Mouse (Mus musculus): ENCODE results near the gene Tprn.

Gene Tprn

GRCm38 (mm10) chr2:25266720-25267119 lies 4.3 kb downstream of the Tprn start:
- peak; percentile 71 for DNase-seq

DNA sequence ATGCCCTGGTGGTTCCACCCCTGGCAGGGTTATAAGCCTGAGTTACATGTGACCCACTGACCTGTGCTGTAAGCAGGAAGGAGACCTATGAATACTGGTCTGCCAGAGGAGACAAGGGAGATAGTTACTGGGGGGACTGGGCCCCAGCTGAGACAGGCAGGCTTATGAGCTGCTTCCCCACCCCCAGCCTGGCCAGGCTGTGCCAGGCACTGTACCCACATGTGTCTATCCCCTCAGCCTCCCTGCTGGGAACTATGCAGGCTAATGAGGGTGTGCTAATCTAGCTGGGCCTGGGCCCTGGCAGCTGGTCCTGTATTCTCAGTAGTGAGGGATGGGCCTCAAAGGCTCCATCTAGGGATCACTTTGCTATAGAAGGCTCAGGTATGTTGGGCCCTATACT lies 4.8 kb downstream of the Tprn start:
- DNase-seq = no peak

DNA sequence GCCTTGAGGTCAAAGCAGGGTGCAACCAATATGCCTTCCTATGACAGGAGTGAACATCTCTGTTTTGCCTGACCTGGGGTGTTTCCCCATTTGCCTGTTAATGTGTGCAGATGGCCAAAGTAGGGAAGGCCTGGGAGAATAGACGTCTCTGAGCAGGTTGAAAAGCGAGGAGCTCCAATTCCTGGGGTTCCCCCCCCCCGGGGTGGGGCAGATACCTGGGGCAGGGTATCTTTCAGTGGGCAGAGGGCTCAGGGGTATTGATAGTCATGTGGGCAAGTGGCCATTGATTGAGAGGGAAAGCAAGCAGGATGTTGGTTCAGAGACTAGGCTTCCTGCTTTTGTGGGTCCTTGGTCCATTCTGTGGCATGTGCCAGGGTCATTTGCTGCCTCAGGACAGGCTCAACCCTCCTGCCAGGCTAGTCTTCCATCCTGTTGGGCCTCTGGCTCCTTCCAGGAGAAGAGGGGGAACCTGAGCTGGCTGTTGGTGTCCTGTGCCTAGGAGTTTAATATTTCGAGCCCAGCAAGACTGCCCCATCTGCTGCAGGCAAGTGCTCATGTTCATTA lies 5.4 kb downstream of the Tprn start:
- DNase-seq = no peak

DNA sequence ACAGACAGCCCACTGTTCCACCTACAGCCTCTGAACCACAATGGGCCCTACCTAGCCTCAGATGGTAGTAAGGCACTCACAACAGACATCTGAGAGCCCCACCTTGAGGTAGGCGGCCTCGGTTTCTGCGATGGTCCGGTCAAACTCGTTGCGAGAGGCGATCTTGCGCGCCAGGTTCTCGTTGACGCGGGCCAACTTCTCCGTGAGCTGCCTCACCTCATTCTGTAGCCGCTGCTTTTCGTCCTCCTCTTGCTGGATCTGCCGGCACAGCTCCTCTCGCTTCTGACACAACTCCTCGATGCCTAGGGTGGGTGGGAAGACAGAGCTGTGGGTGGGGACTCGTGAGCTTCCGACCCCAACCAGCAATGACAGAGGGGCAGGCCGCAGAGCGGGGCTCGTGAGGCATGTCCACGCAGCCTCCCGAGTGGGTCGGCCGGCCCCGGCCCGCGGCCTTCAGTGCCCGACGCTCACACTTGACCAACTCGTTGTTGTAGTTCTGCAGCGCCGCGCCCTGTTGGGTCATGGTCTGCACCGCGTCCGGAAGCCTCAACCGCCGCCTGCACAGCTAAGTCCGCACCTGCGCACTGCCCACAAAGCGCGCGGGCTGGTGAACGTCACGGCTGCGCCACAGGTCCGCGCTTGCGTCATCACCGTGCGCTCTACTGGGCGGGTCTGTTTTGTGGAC lies 9.6 kb downstream of the Tprn start, which contains the start of the genes Ssna1 and Anapc2:
TSS of gene Ssna1 (minus strand) at position 612 of the 685 bp plus-strand sequence.
TSS of gene Anapc2 (plus strand) at position 652 of the 685 bp plus-strand sequence.
- DNase-seq = peak; percentile 96

- DNase-seq = no peak
Measured at GRCm38 (mm10) chr2:25272515-25272914, 10.1 kb downstream of the Tprn start.

- DNase-seq = no peak
Measured at GRCm38 (mm10) chr2:25273010-25273409, 10.6 kb downstream of the Tprn start.

DNA sequence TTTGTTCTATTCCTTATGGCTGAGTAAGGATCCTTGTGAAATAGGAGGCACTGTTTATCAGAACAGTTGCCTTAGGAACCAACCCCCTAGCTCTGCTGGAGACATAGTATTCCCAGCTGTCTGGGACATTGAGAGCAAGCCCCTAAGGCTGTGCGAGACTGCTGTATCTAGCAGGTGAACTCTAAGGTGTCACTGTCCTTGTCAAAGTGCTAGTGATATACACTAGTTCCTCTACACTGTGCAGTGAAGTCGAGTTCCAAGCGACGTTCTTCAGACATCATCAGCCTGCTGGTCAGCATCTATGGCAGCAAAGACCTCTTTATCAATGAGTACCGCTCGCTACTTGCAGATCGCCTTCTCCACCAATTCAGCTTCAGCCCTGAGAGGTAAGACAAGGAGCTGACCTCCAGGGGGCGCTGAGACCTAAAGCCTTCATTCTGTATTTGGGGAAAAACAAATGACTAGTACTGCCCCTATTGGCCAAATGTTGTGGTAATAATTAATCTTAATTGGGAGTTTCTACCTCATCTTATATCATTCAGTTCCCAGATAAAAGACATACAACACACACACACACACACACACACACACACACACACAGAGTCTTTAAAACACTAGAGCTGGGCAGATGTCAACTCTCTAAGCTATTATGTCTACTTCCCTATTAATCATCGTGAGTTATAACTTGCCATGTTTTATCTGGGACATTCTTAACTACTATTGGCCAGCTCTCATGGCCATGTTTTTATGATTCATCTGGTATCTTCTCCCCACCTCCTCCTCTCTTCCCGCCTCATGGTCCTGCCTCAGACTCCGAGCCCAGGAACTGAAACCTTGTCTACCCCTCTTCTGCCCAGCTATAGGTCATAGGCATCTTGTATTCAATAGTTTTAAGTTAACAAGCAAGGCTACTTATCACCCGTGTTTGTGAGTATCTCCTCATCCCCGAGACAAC lies 16.8 kb downstream of the Tprn start:
- DNase-seq = peak; percentile 72

GRCm38 (mm10) chr2:25285551-25285950 lies 23.1 kb downstream of the Tprn start:
- DNase-seq = no peak

- DNase-seq = no peak
Measured at GRCm38 (mm10) chr2:25286314-25286713, 23.9 kb downstream of the Tprn start.

- DNase-seq = peak; percentile 67
Measured at GRCm38 (mm10) chr2:25286837-25287636, 24.6 kb downstream of the Tprn start.

- DNase-seq = no peak
Measured at GRCm38 (mm10) chr2:25287927-25288649, 25.7 kb downstream of the Tprn start, which contains the start of gene Tmem210. Gene Tmem210 (plus strand): TSS chr2:25288145.

DNA sequence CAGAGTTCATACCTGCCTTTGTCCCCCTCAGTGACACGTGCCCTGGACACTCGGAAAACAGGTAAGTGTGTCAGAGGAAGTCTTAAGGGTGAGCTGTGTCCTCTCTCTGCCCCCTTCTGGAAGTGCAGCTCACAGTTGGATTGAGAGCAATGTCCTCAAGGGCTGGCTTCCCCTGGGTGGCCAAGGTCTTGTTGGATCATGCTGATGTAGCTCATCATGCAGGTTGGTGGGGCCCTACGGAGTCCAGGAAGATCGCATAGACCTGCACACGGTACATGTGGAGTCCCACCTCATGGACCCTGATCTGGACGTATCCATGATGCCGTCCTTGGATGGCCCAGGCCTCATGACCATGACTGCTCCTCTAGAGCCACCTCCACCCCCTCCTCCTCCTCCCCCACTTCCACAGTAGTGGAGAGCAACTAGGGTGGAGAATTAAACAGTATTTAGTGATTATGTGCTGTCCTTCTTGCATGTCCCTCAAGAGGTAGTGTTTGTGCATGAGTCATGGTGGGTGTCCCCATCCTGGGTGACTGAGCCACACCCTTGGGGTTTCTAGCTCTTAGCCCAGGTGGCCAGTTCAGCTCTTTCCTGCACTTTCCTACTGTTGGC lies 26.4 kb downstream of the Tprn start:
- DNase-seq = no peak

GRCm38 (mm10) chr2:25289651-25290050 lies 27.2 kb downstream of the Tprn start, which contains the start of gene Lrrc26:
Gene Lrrc26 (plus strand): TSS chr2:25289915.
- peak; percentile 78 for DNase-seq

DNA sequence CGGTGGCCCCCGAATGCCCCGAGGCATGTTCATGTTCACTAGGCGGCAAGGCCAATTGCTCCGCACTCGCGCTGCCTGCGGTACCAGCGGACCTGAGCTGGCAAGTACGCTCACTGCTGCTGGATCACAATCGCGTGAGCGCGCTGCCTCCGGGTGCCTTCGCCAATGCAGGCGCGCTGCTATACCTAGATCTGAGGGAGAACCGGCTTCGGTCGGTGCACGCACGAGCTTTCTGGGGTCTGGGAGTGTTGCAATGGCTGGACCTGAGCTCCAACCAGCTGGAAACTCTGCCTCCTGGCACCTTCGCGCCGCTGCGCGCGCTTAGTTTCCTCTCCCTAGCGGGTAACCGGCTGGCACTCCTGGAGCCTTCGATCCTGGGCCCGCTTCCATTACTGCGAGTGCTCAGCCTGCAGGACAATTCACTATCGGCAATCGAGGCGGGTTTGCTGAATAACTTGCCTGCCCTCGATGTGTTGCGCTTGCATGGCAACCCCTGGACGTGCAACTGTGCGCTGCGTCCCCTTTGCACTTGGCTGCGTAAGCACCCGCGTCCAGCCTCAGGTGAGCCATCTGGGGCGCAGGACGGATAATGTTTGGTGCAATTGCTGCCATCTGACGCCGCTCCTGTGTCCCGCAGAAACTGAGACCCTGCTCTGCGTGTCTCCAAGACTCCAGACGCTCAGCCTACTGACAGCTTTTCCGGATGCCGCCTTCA lies 27.8 kb downstream of the Tprn start:
- no peak for DNase-seq

GRCm38 (mm10) chr2:25290816-25291130 lies 28.4 kb downstream of the Tprn start:
- no peak for DNase-seq

GRCm38 (mm10) chr2:25291184-25292053 lies 29.0 kb downstream of the Tprn start:
- DNase-seq = no peak

GRCm38 (mm10) chr2:25292054-25292544 lies 29.7 kb downstream of the Tprn start:
- no peak for DNase-seq

DNA sequence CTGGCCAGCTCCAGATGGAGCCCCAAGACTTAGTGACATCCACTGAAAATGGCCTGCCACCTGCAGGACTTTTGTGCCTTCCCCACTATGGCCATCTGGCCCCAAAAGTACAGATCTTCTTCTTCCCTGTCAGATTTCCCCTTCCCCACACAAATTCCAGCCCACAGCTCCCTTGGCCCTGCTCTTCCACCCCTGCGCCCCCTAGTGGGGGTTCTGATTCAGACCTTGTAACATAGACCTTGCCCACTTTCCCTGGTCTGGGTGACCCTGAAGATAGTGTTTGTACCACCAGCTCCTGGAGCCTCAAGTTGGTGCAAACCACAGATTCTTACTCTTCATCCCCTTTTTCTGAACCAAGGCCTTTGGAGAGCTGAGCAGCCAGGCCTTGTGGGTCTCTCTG lies 30.4 kb downstream of the Tprn start:
- no peak for DNase-seq

GRCm38 (mm10) chr2:25293706-25294105 lies 31.3 kb downstream of the Tprn start:
- no peak for DNase-seq

DNA sequence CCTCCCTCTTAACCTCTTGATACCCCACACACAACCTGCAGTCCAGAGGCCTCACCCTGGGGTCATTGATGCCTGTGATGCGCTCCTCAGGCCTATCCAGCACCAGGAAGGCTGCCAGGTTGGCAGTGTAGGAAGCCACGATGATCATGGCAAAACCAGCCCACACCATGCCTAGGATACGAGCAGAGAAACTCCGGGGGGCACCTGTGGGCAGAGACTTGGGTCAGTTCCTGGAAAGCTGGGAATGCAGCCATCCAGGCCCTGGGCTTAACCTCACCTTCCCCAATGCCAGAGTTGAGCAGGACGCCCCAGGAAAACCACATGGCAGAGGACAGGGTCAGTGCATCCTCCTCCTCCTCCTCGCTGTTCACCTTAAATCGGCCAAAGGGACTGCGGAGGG lies 34.7 kb downstream of the Tprn start:
- no peak for DNase-seq
